Mouse (Mus musculus) kidney, adult 2 months (tissue): ENCODE results near the gene Gm11985.

Experiments
- CTCF ChIP-seq: fragments of 200-500 bp; conservative IDR thresholded peaks from 2 replicates; pipeline ENCODE4 v1.5.1; 2011; ENCODE audit warnings: low read depth, mild to moderate bottlenecking, control low read depth, low read length, moderate library complexity, mixed read lengths; ENCODE audit not compliant: insufficient read depth, insufficient read length
- POLR2A ChIP-seq: fragments of 200-500 bp; IDR thresholded peaks from one replicate; pipeline ENCODE4 v1.6.1; 2011; ENCODE audit warnings: low read depth, low read length, control low read depth

DNA sequence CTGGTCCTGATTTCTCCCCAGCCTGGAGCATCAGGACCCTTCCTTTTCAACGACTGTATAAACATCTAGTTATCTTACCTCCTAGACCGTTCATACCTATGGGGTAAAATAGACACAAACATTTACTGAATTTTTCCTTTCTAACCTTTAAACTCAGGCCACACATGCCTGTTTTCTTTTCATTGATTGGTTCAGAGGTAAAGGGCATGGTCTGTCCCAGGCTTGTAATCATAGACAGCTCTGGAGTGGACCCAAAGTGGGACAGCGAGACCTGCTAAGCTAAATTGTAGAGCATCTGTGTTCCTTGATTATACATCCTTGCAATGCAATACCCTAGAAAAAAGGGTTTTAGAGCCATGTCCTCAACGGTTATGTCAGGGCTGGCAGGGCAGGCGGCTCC, 54.6 kb downstream of the Gm11985 start:
- no peak for TF ChIP-seq CTCF
- TF ChIP-seq POLR2A, result no peak
